Mouse (Mus musculus): ENCODE results near the gene Sec23b. TPM values are rescaled to one million over a fixed set of nuclear protein-coding genes. Genes with fewer than 3 reads are reported as not detected.
"Not testable (repeated sequence)": the region's sequence is repeated elsewhere in the genome, so short reads cannot be mapped to it uniquely, and the experiment has no call there.

Sec23b gene
- total RNA-seq (2021): 10 to 100 TPM; 44.7 to 46.3 TPM

- DNase-seq (ENCODE audit: low spot score in 2 of 2): peak; percentile 97 to 98
- intact Hi-C loops (cut with DNase I): loop anchor here (2.0 kb wide), 1 partner anchor 29 kb away; the partner anchor contains the start of genes Dzank1 and Polr3f
Measured at GRCm38 (mm10) chr2:144555820-144556552, at the start of gene Sec23b. Gene Sec23b (plus strand): TSS chr2:144556229.

GRCm38 (mm10) chr2:144514619-144515018, 41.4 kb upstream of the Sec23b start:
- DNase-seq (ENCODE audit: low spot score in 2 of 2): peak in 1 of 2 experiments; percentile 17

GRCm38 (mm10) chr2:144519772-144520171, 36.3 kb upstream of the Sec23b start:
- intact Hi-C loops (cut with DNase I): no loop called here
- DNase-seq (ENCODE audit: low spot score in 2 of 2): no peak

More at GRCm38 (mm10) chr2:144514619-144515018, 41.4 kb upstream of the Sec23b start:
- intact Hi-C loops (cut with DNase I): no loop called here

GRCm38 (mm10) chr2:144525856-144526255, 30.2 kb upstream of the Sec23b start:
- DNase-seq (ENCODE audit: low spot score in 2 of 2): peak in 1 of 2 experiments; percentile 17
- intact Hi-C loops (cut with DNase I): loop anchor here (2.0 kb wide), 1 partner anchor 29 kb away; no protein-coding TSS in a partner anchor

DNA sequence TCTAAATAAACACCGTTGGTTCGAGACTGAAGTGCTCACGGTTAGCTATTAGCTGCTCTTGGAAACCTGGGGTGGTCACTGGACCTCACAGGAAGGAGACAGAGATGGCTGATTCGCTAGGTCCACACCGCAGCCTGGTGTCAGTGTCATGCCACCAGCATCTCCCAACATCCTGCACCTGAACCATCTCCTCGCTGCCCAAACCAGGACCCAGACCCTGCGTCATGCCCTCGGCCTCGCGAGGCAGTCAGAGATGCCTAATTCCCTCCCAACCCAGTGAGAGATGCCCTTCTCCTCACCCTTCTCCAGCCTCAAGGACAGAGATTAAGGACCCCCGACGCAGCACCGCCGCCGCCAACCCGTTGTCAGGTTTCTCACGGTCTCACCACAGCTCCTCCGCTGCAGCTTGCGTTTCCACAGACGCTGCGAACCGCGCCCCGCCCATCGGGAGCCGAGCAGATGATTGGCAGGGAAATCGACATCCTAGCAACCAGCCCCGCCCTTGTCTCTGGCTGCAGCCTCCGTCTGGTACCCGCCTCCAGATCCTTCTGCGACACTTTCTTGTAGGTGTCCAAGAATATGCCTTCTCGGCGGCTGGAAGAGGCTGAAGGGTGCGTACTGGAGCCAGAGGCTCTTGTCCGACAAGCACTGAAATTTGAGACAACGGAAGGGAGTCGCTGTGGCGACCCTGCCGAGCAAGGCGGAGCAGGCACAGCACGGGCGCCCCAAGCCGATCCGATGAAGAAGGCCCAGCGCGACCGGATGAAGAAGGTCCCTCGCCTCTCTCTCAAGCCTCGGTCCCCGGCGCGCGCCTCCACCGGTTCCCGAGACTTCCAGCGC, 28.8 kb upstream of the Sec23b start, which contains the start of the genes Dzank1 and Polr3f:
Gene Dzank1, minus strand, starts transcription at position 434 of the 840 bp plus-strand sequence.
Gene Polr3f, plus strand, starts transcription at position 738 of the 840 bp plus-strand sequence.
- intact Hi-C loops (cut with DNase I): loop anchor here (2.0 kb wide), 1 partner anchor 28 kb away; no protein-coding TSS in a partner anchor

GRCm38 (mm10) chr2:144527821-144528174, 28.2 kb upstream of the Sec23b start:
- intact Hi-C loops (cut with DNase I): loop anchor here (2.0 kb wide), 1 partner anchor 27 kb away; no protein-coding TSS in a partner anchor
- DNase-seq (ENCODE audit: low spot score in 2 of 2): no peak

More for the DNA sequence above, 28.8 kb upstream of the Sec23b start, which contains the start of the genes Dzank1 and Polr3f:
- peak; percentile 97 for DNase-seq (ENCODE audit: low spot score in 2 of 2)

DNA sequence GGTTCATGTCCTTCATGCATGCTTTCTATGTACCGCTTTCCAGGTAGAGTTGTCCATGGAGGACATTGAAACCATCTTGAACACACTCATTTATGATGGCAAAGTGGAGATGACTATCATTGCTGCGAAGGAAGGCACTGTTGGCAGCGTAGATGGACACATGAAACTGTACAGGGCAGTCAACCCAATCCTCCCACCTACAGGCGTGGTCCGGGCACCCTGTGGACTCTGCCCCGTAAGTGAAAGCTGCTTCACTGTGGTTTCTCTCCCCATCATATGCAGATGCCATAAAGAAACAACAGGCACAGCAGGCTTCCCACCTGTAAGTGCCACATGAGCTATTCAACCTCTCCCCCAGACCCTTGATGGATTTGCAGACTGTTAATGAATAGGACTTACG, 18.9 kb upstream of the Sec23b start:
- intact Hi-C loops (cut with DNase I): no loop called here
- no peak for DNase-seq (ENCODE audit: low spot score in 2 of 2)

DNA sequence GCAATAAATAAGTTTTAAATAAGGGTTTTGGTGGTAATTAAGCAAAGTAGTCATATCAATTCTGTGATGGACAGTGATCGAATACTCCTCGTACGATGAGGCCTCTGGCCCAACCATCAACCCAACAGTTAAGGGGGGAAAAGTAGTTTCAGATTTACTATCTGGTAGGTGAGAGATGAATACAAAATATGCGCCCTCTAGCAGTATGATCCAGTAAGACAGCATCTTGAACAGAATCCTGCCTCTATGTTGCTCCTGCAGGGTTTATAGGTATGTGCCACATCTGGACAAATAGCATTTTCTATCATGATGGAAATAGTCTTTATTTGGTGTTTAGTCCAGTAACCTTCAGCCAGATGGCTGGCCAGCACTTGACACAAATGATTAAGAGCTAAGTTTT, 14.8 kb upstream of the Sec23b start:
- no peak for DNase-seq (ENCODE audit: low spot score in 2 of 2)
- intact Hi-C loops (cut with DNase I): no loop called here

GRCm38 (mm10) chr2:144543670-144544069, 12.4 kb upstream of the Sec23b start:
- intact Hi-C loops (cut with DNase I): no loop called here
- DNase-seq (ENCODE audit: low spot score in 2 of 2): no peak

DNA sequence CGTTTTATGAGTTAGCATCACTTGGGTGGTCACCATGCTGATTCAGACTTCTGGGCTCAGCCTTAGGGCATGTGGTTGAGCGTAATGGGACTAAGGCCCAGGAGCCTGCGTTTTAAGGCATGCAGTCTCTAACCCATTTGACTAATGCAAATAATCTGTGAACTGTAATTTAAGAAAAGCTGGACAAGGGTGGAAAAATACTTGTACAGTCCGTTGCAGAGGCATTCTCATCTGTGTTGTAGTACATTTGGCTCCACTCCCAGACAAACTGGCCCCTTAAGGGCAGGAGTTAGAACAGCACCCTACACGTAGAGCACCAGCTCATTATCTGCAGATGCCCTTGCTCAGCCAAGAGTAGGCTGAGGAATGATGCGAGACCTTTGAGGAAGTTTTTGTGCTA, 11.4 kb upstream of the Sec23b start:
- no peak for DNase-seq (ENCODE audit: low spot score in 2 of 2)
- intact Hi-C loops (cut with DNase I): no loop called here

DNA sequence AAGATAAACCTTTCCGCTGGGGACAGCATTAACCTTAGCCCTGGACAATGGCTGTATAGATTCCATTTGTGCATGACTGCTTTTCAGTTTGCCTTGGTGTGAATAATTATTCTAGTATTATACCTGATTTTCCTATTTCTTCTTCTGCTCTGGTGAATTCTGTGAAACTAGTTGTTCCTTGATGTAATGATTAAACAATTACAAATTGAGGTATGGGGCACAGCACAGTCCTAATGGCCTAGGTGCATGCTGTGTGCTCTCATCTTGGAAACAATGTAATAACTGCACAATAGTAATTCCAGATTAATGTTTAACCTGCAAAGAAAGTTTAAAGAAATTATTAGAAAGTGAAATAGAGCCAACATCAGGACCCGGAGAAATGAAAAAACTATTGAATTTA, 11.0 kb upstream of the Sec23b start:
- intact Hi-C loops (cut with DNase I): no loop called here

GRCm38 (mm10) chr2:144545481-144545880, 10.5 kb upstream of the Sec23b start:
- no peak for DNase-seq (ENCODE audit: low spot score in 2 of 2)
- intact Hi-C loops (cut with DNase I): no loop called here

More for the DNA sequence above, 11.0 kb upstream of the Sec23b start:
- no peak for DNase-seq (ENCODE audit: low spot score in 2 of 2)

DNA sequence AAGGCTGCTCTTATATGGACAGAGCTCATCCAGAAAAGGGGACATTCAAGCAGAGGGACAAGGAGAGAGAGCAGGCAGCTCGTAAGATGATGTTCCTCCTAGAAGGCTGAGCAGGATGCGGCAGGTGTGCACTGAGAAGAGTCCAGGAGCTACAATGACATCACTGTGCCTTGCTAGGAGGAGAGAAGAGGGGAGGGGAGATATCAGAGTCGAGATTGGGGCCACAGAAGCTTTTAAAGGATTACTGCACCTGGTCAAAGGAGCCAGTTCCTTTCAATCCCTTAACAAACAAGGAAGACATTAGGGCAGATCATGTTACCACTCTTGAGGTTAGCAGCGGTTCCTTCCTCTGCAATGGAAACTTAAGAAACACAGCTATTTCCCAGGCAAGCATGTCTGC, 8.5 kb upstream of the Sec23b start:
- intact Hi-C loops (cut with DNase I): no loop called here
- no peak for DNase-seq (ENCODE audit: low spot score in 2 of 2)

- peak; percentile 69 to 74 for DNase-seq (ENCODE audit: low spot score in 2 of 2)
- intact Hi-C loops (cut with DNase I): no loop called here
Measured at GRCm38 (mm10) chr2:144550529-144550928, 5.5 kb upstream of the Sec23b start, which contains the start of gene Rbbp9. Gene Rbbp9 (minus strand): TSS chr2:144550869.

DNA sequence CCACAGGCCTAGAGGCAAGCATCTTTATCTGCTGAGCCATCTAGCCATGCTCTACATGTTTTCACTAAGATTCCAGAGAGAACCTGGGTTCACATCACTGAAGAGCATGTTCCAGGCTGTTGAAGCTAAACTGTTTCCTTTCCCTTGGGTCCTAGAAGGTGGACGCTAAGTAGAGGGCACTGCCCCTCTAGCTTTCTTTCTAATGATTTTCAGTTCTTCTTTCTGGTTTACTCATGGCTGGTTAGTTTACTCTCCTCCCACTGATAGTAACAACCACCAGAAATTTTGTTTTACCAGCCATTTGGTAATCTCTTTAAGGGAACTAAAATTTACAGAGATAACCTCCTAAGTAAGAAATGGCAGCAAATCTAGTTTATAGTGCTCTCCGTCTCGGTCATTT, 2.1 kb upstream of the Sec23b start:
- intact Hi-C loops (cut with DNase I): loop anchor here (2.0 kb wide), 1 partner anchor 27 kb away; the partner anchor contains the start of genes Dzank1 and Polr3f
- no peak for DNase-seq (ENCODE audit: low spot score in 2 of 2)

GRCm38 (mm10) chr2:144555286-144555819, 676 bp upstream of the Sec23b start:
- no peak for DNase-seq (ENCODE audit: low spot score in 2 of 2)
- intact Hi-C loops (cut with DNase I): loop anchor here (2.0 kb wide), 1 partner anchor 29 kb away; the partner anchor contains the start of genes Dzank1 and Polr3f

DNA sequence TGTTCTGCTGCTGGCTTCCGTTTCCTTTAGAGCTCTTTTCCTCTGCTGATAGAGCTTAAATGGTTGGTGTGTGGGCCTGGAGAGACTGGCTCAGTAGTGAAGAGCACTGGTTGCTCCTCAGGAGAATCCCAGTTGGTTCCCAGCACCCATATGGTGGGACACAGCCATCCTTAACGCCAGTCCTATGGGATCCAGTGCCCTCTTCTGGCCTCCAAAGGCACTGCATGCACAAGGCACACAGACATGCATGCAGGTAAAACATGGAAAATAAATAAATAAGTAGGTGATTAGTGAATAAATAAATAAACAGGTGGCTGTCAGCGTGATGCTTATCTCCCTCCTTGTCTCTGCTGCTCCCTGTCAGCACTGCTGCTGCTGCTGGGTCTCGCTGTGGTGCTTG, 32.7 kb downstream of the Sec23b start:
- no peak for DNase-seq (ENCODE audit: low spot score in 2 of 2)
- intact Hi-C loops (cut with DNase I): no loop called here

GRCm38 (mm10) chr2:144593036-144593435, 37.0 kb downstream of the Sec23b start:
- intact Hi-C loops (cut with DNase I); DNase-seq (ENCODE audit: low spot score in 2 of 2): not testable (repeated sequence)

DNA sequence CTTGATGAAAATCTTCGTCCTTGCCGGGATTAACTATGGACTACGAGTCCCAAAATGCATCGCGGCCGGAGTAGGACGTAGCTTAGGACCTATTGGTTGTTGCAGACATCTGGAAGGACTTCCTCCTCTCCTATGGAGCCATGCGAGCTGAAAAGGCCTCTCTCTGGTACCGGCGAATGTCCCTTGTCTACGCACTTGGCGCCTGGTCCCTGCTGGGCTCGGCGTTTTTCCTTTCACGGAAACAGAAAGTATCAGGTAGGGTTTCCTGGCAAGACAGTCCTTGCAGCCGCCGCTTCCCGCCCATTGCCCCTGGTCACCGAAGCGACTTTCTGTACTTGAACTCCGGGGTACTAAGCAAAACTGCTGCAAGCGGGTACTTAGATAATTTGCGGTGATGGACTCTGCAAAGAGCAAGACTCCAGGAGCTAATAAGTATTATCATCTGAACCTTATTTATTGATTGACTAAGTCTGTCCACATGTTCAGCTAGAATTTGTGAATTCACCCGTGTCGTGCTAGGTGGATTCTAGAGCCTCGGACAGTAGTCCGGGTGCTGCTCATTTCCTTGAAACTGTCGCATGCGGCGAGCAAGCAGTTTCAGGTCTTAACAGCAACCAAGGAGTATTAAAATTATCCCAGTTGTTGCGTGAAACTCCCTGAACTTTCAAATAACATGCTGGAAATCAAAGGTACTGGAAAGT, 38.1 kb downstream of the Sec23b start, which contains the start of gene Smim26:
Gene Smim26, plus strand, starts transcription at position 104 of the 701 bp plus-strand sequence.
- intact Hi-C loops (cut with DNase I): no loop called here
- peak; percentile 81 to 87 for DNase-seq (ENCODE audit: low spot score in 2 of 2)

Measured in left cerebral cortex, postnatal 36 days (tissue).